Mouse (Mus musculus): ENCODE results near the gene Slc22a19. TPM values are rescaled to one million over a fixed set of nuclear protein-coding genes. Genes with fewer than 3 reads are reported as not detected.

Gene Slc22a19
- total and polyA plus RNA-seq, 3 experiments = not detected

DNA sequence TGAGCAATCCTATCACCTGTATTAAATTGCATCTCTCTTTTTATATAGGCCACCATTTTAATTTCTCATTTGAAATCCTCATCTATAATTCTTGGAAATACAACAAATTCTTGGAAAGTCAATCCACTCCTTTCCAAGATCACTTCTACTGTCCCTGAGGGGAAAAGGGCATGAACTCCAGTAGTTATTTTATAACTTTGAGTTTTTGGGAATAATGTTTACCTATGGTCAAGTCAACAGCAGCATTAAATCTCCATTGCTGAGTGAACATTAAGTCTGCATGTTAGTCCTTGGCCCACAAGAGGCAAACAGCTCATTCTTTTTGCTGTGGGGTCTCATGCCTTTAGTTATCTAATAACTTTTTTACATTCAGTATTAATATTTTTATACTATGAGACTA is 78.1 kb downstream of the Slc22a19 start:
- H3K36me3 ChIP-seq (ENCODE audit: control insufficient read depth in 1 of 2, insufficient read depth in 2 of 2, low read length in 2 of 2) = no peaks in the 10 kb centered on the region
- DNase-seq (ENCODE audit: low read depth, low spot score) = no peak
- no peaks in the 10 kb centered on the region for H3K79me2 ChIP-seq (ENCODE audit: control insufficient read depth, insufficient read depth, low read length, poor library complexity)
- H3K27me3 ChIP-seq (ENCODE audit: control insufficient read depth in 1 of 2, insufficient read depth in 2 of 2, low read length in 2 of 2) = peaks cover 1 to 4% of the 10 kb centered on the region in 2 experiments; a peak in 2 of 4 replicates
- no peaks in the 10 kb centered on the region for H3K9me3 ChIP-seq (replicated peaks; ENCODE audit: insufficient read depth, low read length)
- no peak overlapping the region for H3K4me3 ChIP-seq (ENCODE audit: control insufficient read depth in 1 of 2, insufficient read depth in 1 of 2, low read depth in 2 of 2, low read length in 2 of 2)
- no peak overlapping the region for H3K9ac ChIP-seq (ENCODE audit: control insufficient read depth, low read depth, low read length, poor library complexity, severe bottlenecking)
- TF ChIP-seq GABPA (IDR thresholded peaks at IDR 0.05; ENCODE audit: low read depth, low read length) = no peak
- no peak for TF ChIP-seq E2F4 (IDR thresholded peaks at IDR 0.05; ENCODE audit: borderline replicate concordance, low read depth, low read length)
- no peak for TF ChIP-seq EP300 (IDR thresholded peaks at IDR 0.05; ENCODE audit: low read depth in 1 of 2, low read length in 2 of 2)
- no peak for TF ChIP-seq ZC3H11A (IDR thresholded peaks at IDR 0.05; ENCODE audit: low read depth, low read length)
- TF ChIP-seq ZMIZ1 (IDR thresholded peaks at IDR 0.05; ENCODE audit: low read depth, low read length) = no peak
- TF ChIP-seq POLR2A (IDR thresholded peaks at IDR 0.05; ENCODE audit: control insufficient read depth in 1 of 2, insufficient read depth in 1 of 2, low read depth in 1 of 2, low read length in 2 of 2, poor library complexity in 1 of 2) = no peak
- TF ChIP-seq TBP (IDR thresholded peaks at IDR 0.05; ENCODE audit: low read depth, low read length) = no peak
- no peak for TF ChIP-seq CHD1 (IDR thresholded peaks at IDR 0.05; ENCODE audit: low read depth, low read length)
- TF ChIP-seq NELFE (IDR thresholded peaks at IDR 0.05; ENCODE audit: low read depth, low read length) = no peak
- TF ChIP-seq SIN3A (IDR thresholded peaks at IDR 0.05; ENCODE audit: low read length) = no peak
- no peak for TF ChIP-seq GATA1 (IDR thresholded peaks at IDR 0.05; ENCODE audit: low read depth, low read length)
- no peak for TF ChIP-seq MAX (IDR thresholded peaks at IDR 0.05; ENCODE audit: low read length)
- TF ChIP-seq CTCF (IDR thresholded peaks at IDR 0.05 in 2 of 3, conservative IDR thresholded peaks at IDR 0.05 in 1 of 3; ENCODE audit: control insufficient read depth in 1 of 3, insufficient read depth in 1 of 3, low read depth in 2 of 3, low read length in 3 of 3, poor library complexity in 1 of 3, severe bottlenecking in 1 of 3) = no peak
- TF ChIP-seq POLR2AphosphoS2 (IDR thresholded peaks at IDR 0.05; ENCODE audit: low read length) = no peak
- TF ChIP-seq TCF12 (IDR thresholded peaks at IDR 0.05; ENCODE audit: low read depth, low read length) = no peak
- TF ChIP-seq MYC (IDR thresholded peaks at IDR 0.05; ENCODE audit: low read depth, low read length) = no peak
- TF ChIP-seq RCOR1 (IDR thresholded peaks at IDR 0.05; ENCODE audit: low read depth, low read length) = no peak
- no peak for TF ChIP-seq KAT2A (conservative IDR thresholded peaks at IDR 0.05; ENCODE audit: low read depth, low read length)
- no peaks in the 10 kb centered on the region for H3K4me1 ChIP-seq (ENCODE audit: control insufficient read depth in 1 of 2, insufficient read depth in 2 of 2, low read length in 2 of 2)
- H3K27ac ChIP-seq (ENCODE audit: control insufficient read depth, low read depth, low read length) = no peak overlapping the region

Other genes with a start within 250 kb of the Slc22a19 start
- gene Rtn3, start 228.0 kb downstream of the Slc22a19 start, total RNA-seq (2012; rRNA removed) = 33.4 and 38.4 TPM in 2 replicates
- 100 to 1,000 TPM in 1 of 2 experiments, not detected in 1; 118 TPM for gene Rtn3, start 228.0 kb downstream of the Slc22a19 start, polyA plus RNA-seq (2012; ENCODE audit: insufficient read depth in 1 of 2, insufficient read length in 2 of 2, low read depth in 1 of 2, low replicate concordance in 2 of 2, missing spikeins in 1 of 2)
- 12.7 and 16.4 TPM in 2 replicates for gene Atl3, start 217.3 kb downstream of the Slc22a19 start, total RNA-seq (2012; rRNA removed)
- 10 to 100 TPM in 1 of 2 experiments, not detected in 1; 15.3 TPM for gene Atl3, start 217.3 kb downstream of the Slc22a19 start, polyA plus RNA-seq (2012; ENCODE audit: insufficient read depth in 1 of 2, insufficient read length in 2 of 2, low read depth in 1 of 2, low replicate concordance in 2 of 2, missing spikeins in 1 of 2)
- gene Pla2g16, start 153.9 kb downstream of the Slc22a19 start, total RNA-seq (2012; rRNA removed) = 16.3 and 19.0 TPM in 2 replicates
- 10 to 100 TPM in 1 of 2 experiments, not detected in 1; 24.7 TPM for gene Pla2g16, start 153.9 kb downstream of the Slc22a19 start, polyA plus RNA-seq (2012; ENCODE audit: insufficient read depth in 1 of 2, insufficient read length in 2 of 2, low read depth in 1 of 2, low replicate concordance in 2 of 2, missing spikeins in 1 of 2)
- gene Lgals12, start 104.1 kb downstream of the Slc22a19 start, total RNA-seq (2012; rRNA removed) = not detected in 2 replicates
- gene Lgals12, start 104.1 kb downstream of the Slc22a19 start, polyA plus RNA-seq (2012; ENCODE audit: insufficient read depth in 1 of 2, insufficient read length in 2 of 2, low read depth in 1 of 2, low replicate concordance in 2 of 2, missing spikeins in 1 of 2) = not detected
- not detected in 2 replicates for gene Hrasls5, start 98.8 kb downstream of the Slc22a19 start, total RNA-seq (2012; rRNA removed)
- not detected for gene Hrasls5, start 98.8 kb downstream of the Slc22a19 start, polyA plus RNA-seq (2012; ENCODE audit: insufficient read depth in 1 of 2, insufficient read length in 2 of 2, low read depth in 1 of 2, low replicate concordance in 2 of 2, missing spikeins in 1 of 2)
- gene Slc22a26, start 91.4 kb upstream of the Slc22a19 start, total RNA-seq (2012; rRNA removed) = not detected in 2 replicates
- not detected for gene Slc22a26, start 91.4 kb upstream of the Slc22a19 start, polyA plus RNA-seq (2012; ENCODE audit: insufficient read depth in 1 of 2, insufficient read length in 2 of 2, low read depth in 1 of 2, low replicate concordance in 2 of 2, missing spikeins in 1 of 2)